Mouse (Mus musculus): ENCODE results near the gene Arl1.

GRCm38 (mm10) chr10:88727128-88727527 is 3.5 kb upstream of the Arl1 start:
- TF ChIP-seq CTCF (IDR thresholded peaks at IDR 0.05; ENCODE audit: low read depth) (peak; percentile 64), EP300 (IDR thresholded peaks at IDR 0.05; ENCODE audit: low read depth) (no peak)

All from liver, postnatal 0 days (tissue).